Mouse (Mus musculus) c-Kit-positive CD71-positive TER-119-negative erythroid progenitor cells, embryonic 14.5 days (primary cell): Measurements from ENCODE around the gene Nono.

Source experiments
- DNase-seq: peaks from one replicate; pipeline ENCODE4 v3.0.0-alpha.2; 2013; ENCODE audit warnings: low read depth

The Nono gene

GRCm38 (mm10) chrX:101486487-101487152, 57.5 kb downstream of the Nono start:
- peak; percentile 15 for DNase-seq
